Mouse (Mus musculus): ENCODE data around the gene Zfp882.
"Not testable (repeated sequence)": the region's sequence is repeated elsewhere in the genome, so short reads cannot be mapped to it uniquely, and the experiment has no call there.

Gene Zfp882

DNA sequence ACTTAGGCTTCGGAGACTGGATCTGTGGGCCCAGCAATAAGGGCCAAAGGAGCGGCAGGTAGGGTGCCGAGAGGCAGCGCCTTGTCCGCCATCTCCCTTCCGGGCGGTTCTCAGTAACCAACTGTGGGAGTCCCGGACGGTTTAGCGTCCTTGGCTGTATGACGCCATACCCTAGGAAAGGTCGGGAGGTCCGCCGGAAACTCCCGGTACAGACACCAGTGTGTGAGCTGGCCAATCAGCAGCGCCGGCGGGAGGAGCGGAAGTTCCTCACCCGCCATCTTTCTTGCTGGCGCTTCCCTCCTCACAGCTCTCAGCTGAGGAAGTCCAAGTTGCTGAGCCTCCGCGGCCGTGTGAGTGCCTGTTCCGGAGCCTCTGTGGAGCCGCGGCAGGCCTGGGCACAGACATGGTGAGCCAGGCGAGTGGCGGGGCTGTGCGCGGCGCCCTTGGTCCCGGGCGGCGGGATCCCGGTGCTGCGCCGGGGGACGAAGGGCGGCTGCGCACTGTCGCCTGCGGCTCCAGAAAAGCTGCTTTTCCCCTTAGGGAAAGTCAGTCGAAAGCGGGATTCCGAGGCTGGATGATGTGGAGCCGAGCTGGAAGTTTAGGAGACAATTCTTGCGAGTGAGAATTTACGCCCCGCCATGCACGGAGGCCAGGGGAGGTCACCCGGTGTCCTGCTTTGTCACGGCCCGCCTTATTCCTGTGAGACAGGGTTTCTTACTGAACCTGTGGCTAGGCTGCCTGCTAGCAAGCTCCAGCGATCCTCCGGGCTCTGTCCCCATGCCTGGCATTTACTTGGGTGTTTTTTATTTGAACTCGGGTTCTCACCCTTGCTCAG is 14.4 kb downstream of the Zfp882 start:
- Histone ChIP-seq H3K36me3 (ENCODE audit: insufficient read depth, low read length) (peaks cover 20% of the 10 kb centered on the region), H3K9me3 (ENCODE audit: low read length) (no peaks in the 10 kb centered on the region), H3K4me1 (replicated peaks; ENCODE audit: low read depth, low read length) (peaks cover 13% of the 10 kb centered on the region), H3K4me3 (replicated peaks; ENCODE audit: low read length) (peak overlapping the region; percentile 93), H3K27me3 (ENCODE audit: insufficient read depth, low read length) (no peaks in the 10 kb centered on the region)
- no peak for TF ChIP-seq NANOG (IDR thresholded peaks at IDR 0.05; ENCODE audit: borderline replicate concordance, low read length)
- TF ChIP-seq CTCF (conservative IDR thresholded peaks at IDR 0.05; ENCODE audit: low read length), result no peak
- TF ChIP-seq POU5F1 (IDR thresholded peaks at IDR 0.05; ENCODE audit: borderline replicate concordance, low read length), result no peak

- Histone ChIP-seq H3K4me3 (replicated peaks; ENCODE audit: low read length) (no peak overlapping the region), H3K9me3 (ENCODE audit: low read length) (no peaks in the 10 kb centered on the region), H3K27me3 (ENCODE audit: insufficient read depth, low read length) (no peaks in the 10 kb centered on the region), H3K4me1 (replicated peaks; ENCODE audit: low read depth, low read length) (peaks cover 13% of the 10 kb centered on the region), H3K36me3 (ENCODE audit: insufficient read depth, low read length) (peaks cover 45% of the 10 kb centered on the region)
- TF ChIP-seq NANOG (IDR thresholded peaks at IDR 0.05; ENCODE audit: borderline replicate concordance, low read length) (no peak), POU5F1 (IDR thresholded peaks at IDR 0.05; ENCODE audit: borderline replicate concordance, low read length) (no peak), CTCF (conservative IDR thresholded peaks at IDR 0.05; ENCODE audit: low read length) (no peak)
Observed at GRCm38 (mm10) chr8:71925791-71926190, 17.4 kb downstream of the Zfp882 start.

- Histone ChIP-seq H3K36me3 (ENCODE audit: insufficient read depth, low read length) (peaks cover 51% of the 10 kb centered on the region), H3K27me3 (ENCODE audit: insufficient read depth, low read length) (no peaks in the 10 kb centered on the region), H3K4me3 (replicated peaks; ENCODE audit: low read length) (no peak overlapping the region), H3K4me1 (replicated peaks; ENCODE audit: low read depth, low read length) (peaks cover 13% of the 10 kb centered on the region), H3K9me3 (ENCODE audit: low read length) (no peaks in the 10 kb centered on the region)
- TF ChIP-seq CTCF (conservative IDR thresholded peaks at IDR 0.05; ENCODE audit: low read length) (no peak), POU5F1 (IDR thresholded peaks at IDR 0.05; ENCODE audit: borderline replicate concordance, low read length) (no peak), NANOG (IDR thresholded peaks at IDR 0.05; ENCODE audit: borderline replicate concordance, low read length) (no peak)
Observed at GRCm38 (mm10) chr8:71926551-71926950, 18.1 kb downstream of the Zfp882 start.

DNA sequence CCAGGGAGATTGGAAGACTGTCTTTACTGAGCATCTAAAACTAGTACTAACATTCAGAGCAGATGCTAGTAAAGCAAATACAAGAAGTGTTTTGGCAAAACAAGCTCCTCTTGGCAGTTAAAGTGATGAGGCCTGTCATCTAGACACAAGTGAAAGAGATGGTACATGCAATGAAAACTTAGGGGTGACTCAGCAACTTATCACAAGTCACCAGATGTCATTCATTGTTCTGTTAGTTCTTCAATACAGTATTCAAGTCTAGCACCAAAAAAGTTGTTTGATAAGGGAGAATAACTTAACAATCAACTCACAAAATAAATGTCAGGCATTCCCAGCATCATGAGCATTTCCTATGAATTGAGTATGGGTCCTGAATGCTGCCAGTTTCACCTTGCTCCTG is 19.4 kb downstream of the Zfp882 start:
- H3K36me3 ChIP-seq (ENCODE audit: insufficient read depth, low read length), result peaks cover 55% of the 10 kb centered on the region
- no peaks in the 10 kb centered on the region for H3K27me3 ChIP-seq (ENCODE audit: insufficient read depth, low read length)
- TF ChIP-seq CTCF (conservative IDR thresholded peaks at IDR 0.05; ENCODE audit: low read length) (no peak), POU5F1 (IDR thresholded peaks at IDR 0.05; ENCODE audit: borderline replicate concordance, low read length) (no peak), NANOG (IDR thresholded peaks at IDR 0.05; ENCODE audit: borderline replicate concordance, low read length) (no peak)
- no peaks in the 10 kb centered on the region for H3K9me3 ChIP-seq (ENCODE audit: low read length)
- H3K4me1 ChIP-seq (replicated peaks; ENCODE audit: low read depth, low read length), result peaks cover 13% of the 10 kb centered on the region
- no peak overlapping the region for H3K4me3 ChIP-seq (replicated peaks; ENCODE audit: low read length)

- H3K4me1 ChIP-seq (replicated peaks; ENCODE audit: low read depth, low read length); H3K4me3 ChIP-seq (replicated peaks; ENCODE audit: low read length): not testable (repeated sequence)
Observed at GRCm38 (mm10) chr8:71938037-71938436, 29.6 kb downstream of the Zfp882 start.

DNA sequence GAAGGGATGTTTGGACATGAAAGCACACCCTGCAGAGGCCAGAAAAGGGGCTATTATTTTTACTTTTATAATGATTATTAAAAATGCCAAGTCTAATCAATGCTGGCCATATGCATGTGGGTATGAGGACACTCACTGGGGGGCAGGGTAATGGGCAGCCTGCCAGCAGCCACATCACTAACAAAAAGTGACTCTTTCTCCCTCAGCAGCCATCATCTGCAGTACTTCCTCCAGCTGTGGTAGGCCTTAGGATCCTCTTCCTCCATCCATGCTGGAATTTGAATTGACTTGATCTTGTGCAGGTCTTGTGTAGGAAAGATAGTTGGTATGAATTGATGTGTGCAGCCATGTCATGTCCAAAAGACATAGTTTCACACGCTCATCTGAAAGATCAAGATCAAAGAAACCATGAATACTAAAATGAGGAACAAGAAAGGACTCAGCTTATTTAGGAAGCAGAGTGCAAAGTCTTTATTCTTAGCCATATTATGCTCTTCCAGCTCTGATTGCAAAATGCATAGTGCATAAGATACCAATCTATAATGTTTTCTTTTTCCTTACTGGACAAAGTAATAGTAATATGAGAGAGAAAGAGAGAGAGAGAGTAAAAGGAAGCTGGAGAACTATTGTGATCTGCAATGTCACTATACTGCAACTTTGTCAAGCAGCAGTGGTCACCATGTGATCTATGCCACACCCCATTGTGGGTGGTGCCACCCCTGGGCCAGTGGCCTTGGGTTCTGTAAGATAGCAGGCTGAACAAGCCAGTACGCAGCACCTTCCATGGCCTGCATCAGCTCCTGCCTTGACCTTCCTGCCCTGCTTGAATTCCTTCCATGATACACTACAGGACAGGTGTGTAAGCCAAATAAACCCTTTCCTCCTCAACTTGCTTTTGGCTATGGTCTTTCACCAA is 32.1 kb downstream of the Zfp882 start:
- TF ChIP-seq CTCF (conservative IDR thresholded peaks at IDR 0.05; ENCODE audit: low read length), result no peak
- TF ChIP-seq POU5F1 (IDR thresholded peaks at IDR 0.05; ENCODE audit: borderline replicate concordance, low read length), result no peak
- H3K27me3 ChIP-seq (ENCODE audit: insufficient read depth, low read length), result peaks cover 17% of the 10 kb centered on the region
- no peaks in the 10 kb centered on the region for H3K36me3 ChIP-seq (ENCODE audit: insufficient read depth, low read length)
- H3K4me3 ChIP-seq (replicated peaks; ENCODE audit: low read length), result no peak overlapping the region
- no peaks in the 10 kb centered on the region; the same call in 1 of the 2 replicates for H3K4me1 ChIP-seq (replicated peaks; ENCODE audit: low read depth, low read length)
- peaks cover 16% of the 10 kb centered on the region for H3K9me3 ChIP-seq (ENCODE audit: low read length)

More at GRCm38 (mm10) chr8:71938037-71938436, 29.6 kb downstream of the Zfp882 start:
- not testable (repeated sequence) for H3K36me3 ChIP-seq (ENCODE audit: insufficient read depth, low read length); H3K27me3 ChIP-seq (ENCODE audit: insufficient read depth, low read length)
- H3K9me3 ChIP-seq (ENCODE audit: low read length), result peaks cover 30% of the 10 kb centered on the region

DNA sequence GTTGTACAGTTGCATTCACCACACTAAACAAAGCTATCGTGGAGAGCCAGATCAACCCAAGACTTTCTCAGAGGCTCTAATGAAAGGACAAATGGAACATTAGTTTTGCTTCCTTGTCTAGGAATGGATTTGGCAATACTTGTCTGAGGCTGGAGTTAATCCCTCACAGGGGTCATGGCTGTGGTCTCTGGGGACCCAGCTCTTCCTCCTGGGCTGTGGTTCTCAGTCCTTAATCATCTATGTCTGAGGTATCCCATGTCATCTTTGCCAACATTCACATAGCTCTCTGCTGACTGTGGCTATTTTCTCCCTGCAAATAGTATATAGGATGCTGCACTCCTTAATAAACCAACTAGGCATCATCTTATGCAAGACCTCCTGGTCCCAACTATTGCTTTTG is 33.4 kb downstream of the Zfp882 start:
- no peak overlapping the region for H3K4me3 ChIP-seq (replicated peaks; ENCODE audit: low read length)
- H3K4me1 ChIP-seq (replicated peaks; ENCODE audit: low read depth, low read length), result no peaks in the 10 kb centered on the region; the same call in 1 of the 2 replicates
- no peaks in the 10 kb centered on the region for H3K36me3 ChIP-seq (ENCODE audit: insufficient read depth, low read length)
- H3K27me3 ChIP-seq (ENCODE audit: insufficient read depth, low read length), result peaks cover 19% of the 10 kb centered on the region
- peaks cover 6% of the 10 kb centered on the region; the same call in 1 of the 2 replicates for H3K9me3 ChIP-seq (ENCODE audit: low read length)
- no peak for TF ChIP-seq POU5F1 (IDR thresholded peaks at IDR 0.05; ENCODE audit: borderline replicate concordance, low read length)
- TF ChIP-seq NANOG (IDR thresholded peaks at IDR 0.05; ENCODE audit: borderline replicate concordance, low read length), result no peak

GRCm38 (mm10) chr8:71948624-71949023 is 40.2 kb downstream of the Zfp882 start:
- H3K36me3 ChIP-seq (ENCODE audit: insufficient read depth, low read length), result peaks cover 12% of the 10 kb centered on the region
- no peak overlapping the region for H3K4me3 ChIP-seq (replicated peaks; ENCODE audit: low read length)
- peaks cover 19% of the 10 kb centered on the region for H3K4me1 ChIP-seq (replicated peaks; ENCODE audit: low read depth, low read length)
- no peak for TF ChIP-seq CTCF (conservative IDR thresholded peaks at IDR 0.05; ENCODE audit: low read length)
- no peak for TF ChIP-seq NANOG (IDR thresholded peaks at IDR 0.05; ENCODE audit: borderline replicate concordance, low read length)
- TF ChIP-seq POU5F1 (IDR thresholded peaks at IDR 0.05; ENCODE audit: borderline replicate concordance, low read length), result no peak
- H3K9me3 ChIP-seq (ENCODE audit: low read length), result peaks cover 16% of the 10 kb centered on the region
- H3K27me3 ChIP-seq (ENCODE audit: insufficient read depth, low read length), result peaks cover 16% of the 10 kb centered on the region

Data from E14TG2a.4 (cell line).